Mouse (Mus musculus): ENCODE results near the gene Slc16a4.

DNA sequence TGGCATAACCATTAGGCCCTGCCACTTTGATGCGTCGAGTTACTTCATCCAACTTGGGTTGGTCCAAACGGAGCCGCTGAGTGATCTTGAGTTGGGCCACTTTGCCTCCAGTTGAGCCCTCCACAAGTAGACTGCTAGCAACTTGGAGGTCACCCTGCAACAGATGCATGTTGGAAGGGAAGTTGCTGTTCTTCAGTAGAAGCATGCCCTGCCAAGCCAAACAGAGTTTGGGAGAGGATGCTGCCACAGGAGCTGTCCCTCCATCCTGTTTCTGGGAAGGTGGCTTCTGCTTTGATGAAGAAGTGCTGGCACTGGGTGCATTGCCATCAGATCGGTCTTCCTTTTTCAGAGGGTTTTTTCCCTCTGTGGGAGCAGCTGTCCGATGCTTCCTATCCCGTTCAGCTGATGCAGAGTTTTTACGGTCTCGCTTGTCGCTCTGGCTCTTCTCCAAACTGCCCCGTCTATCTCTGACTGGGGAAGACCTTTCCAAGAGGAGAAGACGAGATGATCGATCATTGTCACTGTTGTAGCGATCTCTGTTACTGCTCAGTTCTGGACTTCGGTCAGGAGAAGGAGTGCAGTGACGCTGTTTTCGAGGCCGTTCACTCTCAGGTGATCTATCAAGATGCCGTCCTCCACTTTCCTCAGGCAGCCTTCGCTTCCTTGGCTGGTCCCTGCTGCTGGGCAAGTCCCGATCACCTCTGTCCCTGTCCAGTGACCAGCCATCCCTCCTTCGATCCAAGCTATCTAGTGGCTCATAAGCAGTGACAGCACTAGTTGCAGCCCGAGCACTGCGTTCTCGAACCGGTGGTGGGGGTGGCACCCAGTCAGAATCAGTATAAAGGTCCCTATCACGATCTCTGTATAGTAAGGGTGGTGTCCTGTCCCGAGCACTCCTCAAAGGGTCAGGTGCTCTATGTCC lies 39.7 kb downstream of the Slc16a4 start:
- TF ChIP-seq CTCF (IDR thresholded peaks at IDR 0.05; ENCODE audit: control insufficient read depth, insufficient read depth, insufficient read length) (no peak), USF1 (IDR thresholded peaks at IDR 0.05; ENCODE audit: low read depth) (no peak), CEBPB (IDR thresholded peaks at IDR 0.05; ENCODE audit: low read depth) (no peak), MAX (IDR thresholded peaks at IDR 0.05) (no peak), MYOD1 (IDR thresholded peaks at IDR 0.05; ENCODE audit: control insufficient read depth, insufficient read length, low read depth) (no peak), MYOG (IDR thresholded peaks at IDR 0.05; ENCODE audit: control insufficient read depth, extremely low read depth, insufficient read length) (no peak)
